Mouse (Mus musculus): ENCODE data around the gene Olfr1358.
"Not testable (repeated sequence)": the region's sequence is repeated elsewhere in the genome, so short reads cannot be mapped to it uniquely, and the experiment has no call there.

The Olfr1358 gene

DNA sequence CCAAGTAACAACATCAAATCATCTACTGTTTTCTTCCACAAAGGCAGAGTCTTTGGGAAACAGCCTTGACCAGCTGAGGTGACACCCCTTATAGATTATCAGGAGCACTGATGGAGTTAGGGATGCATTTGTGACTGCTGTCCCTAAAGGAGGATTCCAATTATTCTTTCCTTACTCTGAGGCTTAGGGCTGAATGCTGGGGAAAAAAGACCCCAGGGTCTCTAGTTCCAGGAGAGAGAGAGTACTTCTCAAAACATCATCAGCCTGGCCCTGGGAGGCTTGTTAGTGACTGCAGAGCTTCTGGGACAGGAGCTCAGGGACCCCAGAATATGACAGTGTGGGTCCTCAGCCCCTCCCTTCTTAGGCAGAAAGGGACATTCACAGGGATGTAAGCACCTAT, at the start of gene Olfr1358:
Gene Olfr1358, plus strand, starts transcription at position 301 of the 400 bp plus-strand sequence.
- DNase-seq (ENCODE audit: low spot score in 2 of 2) = no peak

DNA sequence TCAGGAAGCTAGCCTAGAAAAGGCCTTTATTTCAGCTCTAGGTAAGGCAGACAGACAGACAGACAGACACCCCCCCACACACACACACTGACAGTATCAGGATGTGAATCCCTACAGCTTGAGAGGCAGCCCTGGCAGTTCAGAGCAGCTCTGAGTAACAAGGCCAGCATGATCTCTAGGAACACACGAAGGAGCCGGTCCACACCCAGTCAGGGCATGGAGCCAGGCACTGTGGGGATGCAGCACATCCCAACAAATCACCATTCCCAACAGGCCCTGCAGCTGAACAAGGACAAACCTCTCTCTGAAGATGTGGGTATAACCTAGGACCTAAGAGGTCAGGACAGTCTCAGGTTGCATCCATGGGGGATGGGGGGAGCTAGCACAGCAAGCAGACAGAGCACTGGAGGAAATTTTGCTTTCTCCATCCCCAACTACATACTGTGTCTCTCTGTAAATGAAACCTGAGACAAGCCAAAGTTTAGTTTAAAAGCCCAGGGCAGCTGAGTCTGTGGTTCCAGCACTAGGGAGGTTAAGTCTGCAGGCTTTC, 49.4 kb upstream of the Olfr1358 start:
- DNase-seq (ENCODE audit: low spot score in 2 of 2) = peak in 1 of 2 experiments; percentile 44

DNA sequence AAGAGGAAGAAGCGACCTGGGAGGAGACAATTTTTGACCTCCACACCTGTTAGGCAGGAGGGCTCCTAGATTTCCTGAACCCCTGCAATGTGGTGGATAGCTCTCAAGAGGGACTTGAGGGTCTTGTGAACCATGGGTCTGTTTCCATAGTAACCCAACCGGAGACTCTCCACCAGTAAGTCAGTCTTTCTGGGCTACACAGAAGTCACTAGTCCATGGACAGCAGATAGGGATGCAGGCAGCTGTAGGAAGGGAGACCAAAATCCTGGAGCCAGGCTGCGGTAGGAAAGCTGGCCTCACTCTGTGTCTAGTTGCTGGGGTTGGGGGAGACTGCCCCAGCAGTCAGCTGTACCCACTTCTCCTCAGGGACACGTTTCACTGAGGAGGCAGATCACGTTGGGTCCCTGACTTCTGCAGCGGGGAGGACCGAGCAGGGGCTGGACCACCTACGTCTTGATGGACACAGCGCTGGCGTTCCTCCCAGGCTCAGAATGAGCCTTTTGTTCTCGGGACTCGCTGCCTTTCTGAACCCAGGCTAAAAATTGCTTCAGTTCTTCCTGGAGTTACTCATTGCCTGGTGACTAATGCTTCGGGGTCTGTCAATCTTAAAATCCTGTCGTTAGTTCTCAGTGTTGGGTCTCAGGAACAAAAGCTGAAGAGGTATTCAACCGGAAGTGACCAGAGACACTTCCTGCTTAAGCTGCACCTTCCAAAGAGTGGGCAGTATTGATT, 46.5 kb upstream of the Olfr1358 start:
- no peak for DNase-seq (ENCODE audit: low spot score in 2 of 2)

DNA sequence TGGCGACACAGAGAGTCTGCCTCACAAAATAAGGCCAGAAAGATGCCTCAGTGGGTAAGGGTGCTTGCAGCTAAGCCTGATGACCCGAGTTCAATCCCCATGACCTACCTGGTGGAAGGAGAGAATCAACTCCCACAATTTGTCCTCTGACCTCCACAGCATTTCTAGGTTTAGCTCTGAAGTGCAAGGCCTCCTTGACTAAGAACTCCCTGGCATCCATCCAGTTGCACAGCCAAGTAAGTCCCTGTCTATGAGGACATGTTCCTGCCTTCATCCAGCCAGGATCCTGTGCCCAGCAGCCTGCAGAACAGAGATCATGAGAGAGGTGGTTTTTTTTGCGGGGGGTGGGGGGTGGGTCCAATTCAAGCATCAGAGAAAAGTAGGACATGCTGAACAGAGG, 45.2 kb upstream of the Olfr1358 start:
- no peak for DNase-seq (ENCODE audit: low spot score in 2 of 2)

DNA sequence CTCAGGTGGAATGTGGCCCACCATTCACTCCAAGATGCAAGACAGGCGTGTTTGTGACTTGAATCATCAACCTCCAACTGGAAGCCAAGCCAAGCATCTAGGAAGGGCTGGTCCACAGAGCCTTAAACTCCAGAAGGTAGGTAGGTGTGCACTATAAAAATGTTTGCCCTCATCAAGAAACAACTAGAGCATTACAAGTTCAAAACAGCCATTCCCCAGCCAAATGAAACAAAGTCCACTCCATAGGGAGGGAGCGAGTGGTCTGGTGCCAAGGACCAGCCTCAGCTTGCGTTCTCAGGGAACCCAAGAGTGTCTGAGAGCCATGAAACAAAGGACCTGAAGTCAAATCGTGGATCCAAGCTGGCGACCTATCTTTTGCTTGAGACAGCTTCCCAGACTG, 43.8 kb upstream of the Olfr1358 start:
- DNase-seq (ENCODE audit: low spot score in 2 of 2) = no peak

DNA sequence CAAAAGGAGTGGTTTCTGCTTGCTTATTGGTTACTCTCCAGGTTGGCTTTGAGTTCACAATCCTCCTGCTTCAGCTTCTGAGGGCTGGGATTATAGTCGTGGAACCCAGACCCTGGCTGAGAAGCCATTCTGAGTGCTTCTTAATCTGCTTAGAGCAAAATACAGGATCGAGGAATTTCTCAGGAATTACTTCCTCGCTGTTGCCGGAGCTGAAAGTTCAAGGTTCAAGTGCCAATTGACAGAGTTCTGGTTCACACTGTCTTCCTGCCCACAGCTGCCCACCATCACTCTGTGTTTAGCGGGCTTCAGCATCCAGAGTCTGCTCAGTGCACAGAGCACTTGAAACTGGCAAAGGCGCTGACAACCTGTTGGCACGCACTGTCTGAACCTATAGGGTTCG, 42.5 kb upstream of the Olfr1358 start:
- DNase-seq (ENCODE audit: low spot score in 2 of 2) = no peak

DNA sequence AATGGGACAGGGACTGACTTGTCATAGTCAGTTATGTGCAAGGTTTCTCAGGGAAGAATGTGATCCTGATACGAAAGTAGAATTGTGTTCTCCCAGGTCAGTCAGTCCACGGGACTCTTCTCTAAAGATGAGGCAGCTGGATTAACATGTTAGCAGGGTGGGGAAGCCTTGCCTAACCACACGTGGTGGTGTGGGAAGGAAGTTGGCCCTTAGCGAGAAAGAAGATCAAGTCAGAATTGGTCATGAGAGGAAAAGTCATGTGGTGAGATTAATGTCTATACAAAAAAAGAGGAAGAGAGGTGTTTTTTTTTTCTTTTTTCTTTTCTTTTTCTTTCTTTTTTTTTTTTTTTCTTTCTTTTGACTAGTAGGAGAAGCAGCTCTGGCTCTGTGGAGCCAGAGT, 40.4 kb upstream of the Olfr1358 start:
- no peak for DNase-seq (ENCODE audit: low spot score in 2 of 2)

DNA sequence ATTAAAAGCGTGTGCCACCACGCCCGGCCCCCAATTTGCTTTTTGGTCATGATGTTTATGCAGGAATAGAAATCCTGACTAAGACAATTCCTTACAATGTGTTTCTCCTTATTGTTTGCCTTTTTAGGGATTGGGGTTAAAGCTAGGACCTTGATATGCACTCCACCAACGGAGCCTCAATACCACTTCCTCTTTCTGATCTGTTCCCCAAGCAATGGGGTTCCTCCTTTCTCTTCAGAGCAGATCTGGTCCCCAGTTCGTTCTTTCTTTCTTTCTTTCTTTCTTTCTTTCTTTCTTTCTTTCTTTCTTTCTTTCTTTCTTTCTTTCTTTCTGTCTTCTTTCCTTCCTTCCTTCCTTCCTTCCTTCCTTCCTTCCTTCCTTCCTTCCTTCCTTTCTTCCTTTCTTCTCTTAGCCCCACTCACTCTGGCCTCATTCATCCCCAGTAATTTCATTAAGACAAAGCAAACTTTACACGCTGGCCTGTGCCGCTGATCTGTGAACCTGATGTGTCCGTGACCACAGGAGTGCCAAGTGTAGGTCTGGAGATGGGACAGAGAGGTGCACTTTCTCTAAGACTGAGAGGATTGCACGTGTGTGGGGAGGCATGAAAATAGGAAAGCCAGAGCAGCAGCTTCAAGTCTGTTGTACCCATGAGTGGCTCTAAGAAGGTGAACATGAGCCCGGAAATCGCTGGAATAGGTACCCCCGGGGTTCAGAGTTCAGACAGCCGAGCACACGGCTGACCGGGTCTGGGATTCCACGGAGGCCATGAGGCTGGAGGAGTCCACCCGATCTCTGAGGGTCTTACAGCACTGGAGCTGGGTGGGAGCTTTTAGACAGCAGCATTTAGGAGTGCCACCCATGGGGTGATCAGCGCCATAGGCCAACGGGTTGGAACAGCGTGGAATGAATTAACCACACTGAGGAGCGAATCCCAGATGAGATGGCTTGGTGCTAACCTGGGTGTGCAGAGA, 36.0 kb upstream of the Olfr1358 start:
- no peak for DNase-seq (ENCODE audit: low spot score in 2 of 2)

DNA sequence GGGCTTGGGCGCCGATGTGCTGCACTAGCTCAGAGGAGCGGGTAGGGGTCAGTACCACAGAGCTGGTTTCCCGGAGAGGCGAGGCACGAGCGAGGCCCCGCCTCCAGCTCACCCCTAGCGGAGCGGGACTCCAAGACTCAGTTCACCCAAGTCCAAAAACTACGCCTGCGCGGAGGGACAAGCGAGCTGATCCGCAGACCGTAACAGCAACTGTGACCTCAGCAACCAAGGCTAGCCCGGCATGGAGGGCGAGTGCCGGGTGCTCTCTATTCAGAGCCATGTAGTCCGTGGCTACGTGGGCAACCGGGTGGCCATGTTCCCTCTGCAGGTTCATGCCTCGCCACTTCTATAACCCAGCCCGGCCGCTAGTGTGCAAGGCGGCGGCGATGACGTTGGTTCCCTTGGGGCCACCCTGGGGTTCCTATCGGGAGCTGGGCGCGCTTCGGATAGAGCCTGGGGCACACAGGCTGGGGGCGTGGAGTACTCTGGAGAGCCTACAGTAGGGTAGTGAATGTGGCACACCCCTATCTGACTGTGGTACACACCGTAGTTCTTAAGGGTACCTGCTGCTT, 35.2 kb upstream of the Olfr1358 start:
- DNase-seq (ENCODE audit: low spot score in 2 of 2) = peak in 1 of 2 experiments; percentile 43

DNA sequence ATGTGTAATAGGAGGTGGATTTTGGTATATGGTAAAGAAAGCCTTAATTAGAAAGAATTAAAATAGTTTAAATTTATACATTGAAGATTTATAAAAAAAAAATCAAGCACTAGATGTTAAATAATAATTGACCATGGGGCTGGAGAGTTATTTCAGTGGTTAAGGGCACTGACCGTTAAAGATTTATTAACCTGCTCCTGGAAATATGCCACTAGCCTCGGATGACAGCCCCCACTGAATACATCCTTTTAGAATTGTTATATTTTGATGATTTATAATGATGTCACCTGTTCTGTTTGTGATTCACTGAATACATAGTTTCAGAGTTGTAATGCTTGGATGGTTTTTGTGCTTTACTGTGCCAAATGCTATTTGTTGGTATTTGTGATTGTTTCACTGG, 31.9 kb upstream of the Olfr1358 start:
- DNase-seq (ENCODE audit: low spot score in 2 of 2) = not testable (repeated sequence)

DNA sequence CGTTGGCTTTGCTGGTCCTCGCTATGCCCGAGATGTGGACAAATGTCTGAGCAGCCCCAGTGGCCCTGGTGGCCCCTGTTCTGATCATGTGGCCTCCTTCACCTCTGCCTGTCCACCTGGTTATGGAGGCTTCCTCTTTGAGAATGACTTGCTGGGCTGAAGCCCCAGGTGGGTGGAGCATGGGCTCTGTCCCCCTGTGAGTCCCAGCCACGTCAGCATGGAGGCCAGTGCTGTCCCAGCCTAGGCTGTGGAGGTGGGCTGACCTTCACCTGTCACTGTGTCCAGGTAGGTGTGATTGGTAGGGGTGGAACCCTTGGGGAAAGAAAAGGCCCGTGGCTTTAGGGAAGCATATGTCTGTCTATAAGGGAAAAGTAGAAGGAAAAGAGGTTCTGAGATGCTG, 30.4 kb upstream of the Olfr1358 start:
- no peak for DNase-seq (ENCODE audit: low spot score in 2 of 2)

DNA sequence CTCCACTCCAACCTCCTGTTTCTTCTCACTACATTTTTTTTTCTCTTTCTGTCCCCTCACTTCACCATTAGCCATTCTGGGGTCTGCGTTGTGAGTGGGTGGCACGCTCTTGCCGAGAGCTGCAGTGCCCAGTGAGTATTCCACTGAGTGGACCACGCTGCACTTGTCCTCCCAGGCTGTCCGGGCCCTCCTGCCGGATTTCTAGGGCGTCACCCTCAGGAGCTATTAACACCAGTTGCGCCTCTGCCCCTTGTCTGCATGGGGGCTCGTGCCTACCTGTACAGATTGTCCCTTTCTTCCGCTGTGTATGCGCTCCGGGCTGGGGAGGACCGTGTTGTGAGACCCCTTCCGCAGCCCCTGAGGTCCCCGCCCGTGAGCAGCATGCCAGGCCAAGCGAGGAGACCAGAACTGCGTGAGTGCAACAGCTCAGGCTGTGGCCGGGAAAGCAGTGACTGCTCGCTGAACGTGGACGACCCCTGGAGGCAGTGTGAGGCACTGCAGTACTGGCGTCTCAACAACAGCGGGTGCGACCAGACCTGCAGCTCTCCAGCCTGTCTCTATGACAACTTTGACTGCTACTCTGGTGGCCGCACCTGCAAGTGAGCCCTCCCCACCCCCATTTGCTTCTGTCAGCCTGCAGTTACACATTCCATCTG, 29.7 kb upstream of the Olfr1358 start:
- DNase-seq (ENCODE audit: low spot score in 2 of 2) = peak; percentile 72 to 84

DNA sequence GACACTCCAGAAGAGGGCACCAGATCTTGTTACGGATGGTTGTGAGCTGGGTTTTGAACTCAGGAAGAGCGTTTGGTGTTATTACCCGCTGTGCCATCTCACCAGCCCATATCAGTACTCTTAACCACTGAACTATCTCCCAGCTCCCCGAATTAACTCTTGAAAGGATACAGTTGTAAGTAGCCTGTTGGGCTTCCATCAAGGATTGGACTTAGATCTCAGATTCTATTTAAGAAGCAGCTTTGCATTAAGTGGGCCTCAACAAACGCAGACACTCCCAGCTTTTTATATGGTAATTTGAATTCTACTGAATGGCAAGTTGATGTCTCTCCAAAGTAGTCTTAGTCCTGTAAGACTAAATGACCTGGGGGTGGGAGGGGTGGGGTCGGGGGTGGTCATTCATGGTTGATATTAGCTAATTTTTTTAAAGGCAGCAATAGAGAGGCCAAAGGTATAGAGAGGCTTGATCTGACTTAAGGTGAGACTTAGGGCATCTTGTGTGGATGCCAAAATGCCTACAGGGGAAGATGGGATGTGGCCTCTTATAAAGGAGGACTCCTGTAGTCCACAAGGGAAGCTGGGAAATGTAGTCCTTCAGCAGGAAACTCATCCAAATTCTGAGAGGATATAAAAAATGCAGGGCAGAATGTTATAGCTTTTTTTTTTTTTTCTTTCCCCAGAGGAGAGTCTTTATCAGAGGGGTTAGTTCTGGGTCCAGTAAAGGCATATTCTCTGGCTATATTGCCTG, 14.1 kb upstream of the Olfr1358 start:
- DNase-seq (ENCODE audit: low spot score in 2 of 2) = no peak

DNA sequence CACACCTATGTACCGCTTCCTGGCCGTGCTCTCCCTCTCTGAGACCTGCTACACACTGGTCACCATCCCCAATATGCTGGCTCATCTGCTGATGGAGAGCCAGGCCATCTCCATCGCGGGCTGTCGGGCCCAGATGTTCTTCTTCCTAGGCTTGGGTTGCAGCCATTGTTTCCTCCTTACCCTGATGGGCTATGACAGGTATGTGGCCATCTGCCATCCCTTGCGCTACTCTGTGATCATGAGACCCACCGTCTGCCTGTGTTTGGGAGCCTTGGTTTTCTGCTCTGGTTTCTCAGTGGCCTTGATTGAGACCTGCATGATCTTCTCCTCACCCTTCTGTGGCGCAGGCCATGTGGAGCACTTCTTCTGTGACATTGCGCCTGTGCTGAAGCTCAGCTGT, 2.6 kb downstream of the Olfr1358 start:
- no peak for DNase-seq (ENCODE audit: low spot score in 2 of 2)

DNA sequence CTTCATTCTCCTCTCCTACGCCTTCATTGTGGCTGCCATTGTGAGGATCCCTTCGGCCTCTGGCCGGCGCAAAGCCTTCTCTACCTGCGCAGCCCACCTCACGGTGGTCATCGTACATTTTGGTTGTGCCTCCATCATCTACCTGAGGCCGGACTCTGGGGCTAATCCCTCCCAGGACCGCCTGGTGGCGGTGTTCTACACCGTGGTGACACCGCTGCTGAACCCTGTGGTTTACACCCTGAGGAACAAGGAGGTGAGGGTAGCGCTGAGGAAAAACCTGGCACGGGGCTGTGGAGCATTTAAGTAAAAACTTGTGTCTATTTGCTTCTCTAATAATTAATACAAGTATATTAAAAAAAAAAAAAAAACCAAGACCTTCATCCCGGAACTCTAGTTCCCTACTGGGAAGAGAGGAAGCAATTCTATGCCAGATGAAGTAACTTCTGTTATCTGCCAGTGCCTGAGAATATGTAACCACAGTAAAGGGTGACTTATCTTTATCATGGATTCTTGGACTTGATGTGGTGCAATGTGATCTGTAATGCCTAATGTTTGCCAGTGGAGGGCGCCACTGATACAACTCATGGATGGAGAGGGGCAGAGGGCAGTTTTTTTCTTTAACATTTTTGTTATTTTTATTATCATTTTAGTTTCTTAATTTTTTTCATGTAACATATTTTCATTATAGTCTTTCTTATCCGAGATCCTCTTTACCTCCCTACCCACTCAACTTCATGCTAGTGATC, 3.2 kb downstream of the Olfr1358 start:
- no peak for DNase-seq (ENCODE audit: low spot score in 2 of 2)

DNA sequence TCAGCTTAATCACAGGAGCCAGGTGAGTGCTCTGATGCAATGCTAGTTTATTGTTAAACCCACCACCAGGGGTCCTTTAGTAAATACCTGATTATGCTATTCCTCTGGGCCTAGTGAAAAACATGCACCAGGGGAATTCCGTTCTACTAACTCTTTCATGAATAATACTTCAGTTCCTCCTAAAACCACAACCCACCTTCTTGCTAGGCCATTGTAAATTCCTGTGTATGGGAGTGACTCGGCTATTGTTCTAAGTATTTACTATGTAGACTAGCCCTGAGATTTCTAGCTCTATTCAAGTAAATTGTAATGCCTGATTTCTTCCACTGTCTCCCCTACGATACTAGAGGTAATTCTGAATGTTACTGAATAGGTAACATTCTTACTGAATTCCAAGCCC, 7.8 kb downstream of the Olfr1358 start:
- DNase-seq (ENCODE audit: low spot score in 2 of 2) = not testable (repeated sequence)

DNA sequence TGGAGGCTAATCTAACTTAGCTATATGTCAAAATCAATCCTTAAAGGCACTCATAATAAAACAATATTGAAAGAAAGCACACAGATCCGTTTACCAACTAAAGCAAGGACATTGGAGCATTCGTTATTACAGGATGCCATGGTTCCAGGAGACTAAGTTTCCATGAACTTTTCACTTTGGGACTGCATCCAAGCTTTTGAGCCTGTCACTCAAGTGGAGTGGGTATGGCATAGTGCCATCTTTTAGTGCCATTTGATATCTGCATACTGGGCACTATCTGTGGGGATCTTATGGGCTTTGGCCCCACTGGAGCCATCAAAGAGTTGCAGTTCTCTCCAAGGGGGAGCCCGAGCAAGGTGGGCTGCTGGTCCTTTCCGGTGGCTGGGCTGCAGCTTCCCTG, 8.3 kb downstream of the Olfr1358 start:
- DNase-seq (ENCODE audit: low spot score in 2 of 2) = no peak

DNA sequence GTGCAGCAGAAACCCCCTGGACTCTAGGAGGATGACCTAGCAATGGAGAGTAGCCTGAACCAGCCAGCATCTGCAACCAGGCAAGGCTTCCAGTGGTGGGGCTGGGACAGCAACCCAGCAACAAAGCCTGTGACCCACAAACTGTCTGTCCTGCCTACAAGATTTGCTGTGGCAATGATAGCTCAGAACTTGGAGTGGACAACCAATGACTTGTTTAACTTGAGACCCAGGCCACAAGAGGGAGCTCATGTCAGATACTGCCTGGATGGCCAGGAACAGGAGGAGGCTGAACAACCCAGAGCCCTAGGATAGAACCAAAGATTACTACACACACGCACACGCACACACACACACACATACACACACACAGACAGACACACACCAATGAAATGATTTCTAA, 23.7 kb downstream of the Olfr1358 start:
- no peak for DNase-seq (ENCODE audit: low spot score in 2 of 2)

DNA sequence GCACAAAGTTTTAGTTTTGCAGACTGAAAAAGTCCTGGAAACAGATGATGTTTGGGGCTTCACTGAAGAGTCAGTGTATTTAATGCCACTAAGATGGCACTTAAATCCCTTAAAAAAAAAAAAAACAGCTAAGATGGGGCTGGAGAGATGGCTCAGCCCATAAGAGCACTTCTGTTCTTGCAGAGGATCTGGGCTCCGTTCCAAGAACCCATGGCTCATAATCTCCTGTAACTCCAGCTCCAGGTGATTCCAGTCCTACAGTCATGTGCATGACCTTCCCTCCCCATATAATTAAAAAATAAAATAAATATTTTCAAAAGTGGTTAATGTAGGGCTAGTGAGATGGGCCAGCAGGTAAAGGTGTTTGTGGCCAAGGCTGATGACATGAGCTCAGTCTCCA, 47.8 kb downstream of the Olfr1358 start:
- no peak for DNase-seq (ENCODE audit: low spot score in 2 of 2)

DNA sequence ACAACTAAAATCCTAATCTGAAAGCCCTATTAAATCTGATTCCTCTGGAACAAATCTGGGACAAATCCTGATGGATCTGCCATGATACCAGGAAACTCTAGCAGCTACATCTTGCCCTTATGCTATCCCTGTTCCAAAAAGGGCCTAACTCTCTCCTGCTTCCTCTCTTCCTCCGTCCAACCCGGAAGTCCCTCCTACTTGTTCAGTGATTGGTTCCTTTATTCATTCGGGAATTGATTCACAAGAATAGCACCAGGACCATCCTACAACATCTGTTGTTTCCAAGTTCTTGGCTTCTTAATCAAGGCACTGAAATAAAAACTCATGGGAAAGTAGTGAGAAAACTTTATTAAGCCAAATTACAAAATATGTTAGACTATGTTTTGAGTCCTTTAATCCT, 52.0 kb downstream of the Olfr1358 start:
- no peak for DNase-seq (ENCODE audit: low spot score in 2 of 2)

Data from urinary bladder, postnatal 36 days (tissue).